Mouse (Mus musculus) cerebellum, adult 2 months (tissue): Measurements from ENCODE around the gene Olfr569. TPM values are rescaled to one million over a fixed set of nuclear protein-coding genes. Genes with fewer than 3 reads are reported as not detected.

Experiments
- DNase-seq, 2 experiments: peaks; one replicate each; pipeline ENCODE4 v3.0.0; 2021
- H3K27ac ChIP-seq: fragments of 200-500 bp; 2 replicates; pipeline ENCODE4 v1.5.1; 2012; ENCODE audit warnings: low read length, control low read depth, inconsistent platforms; ENCODE audit not compliant: insufficient read depth
- H3K27me3 ChIP-seq: fragments of 200-500 bp; 2 replicates; pipeline ENCODE4 v1.6.1; 2012; ENCODE audit warnings: inconsistent platforms, mild to moderate bottlenecking, low read length, moderate library complexity; ENCODE audit not compliant: control insufficient read depth, insufficient read depth
- H3K4me1 ChIP-seq: fragments of 200-500 bp; 2 replicates; pipeline ENCODE4 v1.6.1; 2011; ENCODE audit warnings: low read length; ENCODE audit not compliant: control insufficient read depth, insufficient read depth
- H3K4me3 ChIP-seq: fragments of 200-500 bp; replicated peaks from 2 replicates; pipeline ENCODE3; 2011; ENCODE audit warnings: mild to moderate bottlenecking, low read depth, low read length, control low read depth; ENCODE audit not compliant: insufficient read depth
- CTCF ChIP-seq: fragments of 200-500 bp; IDR thresholded peaks from 2 replicates; pipeline ENCODE4 v1.5.1; 2011; ENCODE audit warnings: low read depth, mild to moderate bottlenecking, control low read depth, low read length, moderate library complexity, borderline replicate concordance; ENCODE audit not compliant: insufficient read depth
- POLR2A ChIP-seq: fragments of 200-500 bp; IDR thresholded peaks from 2 replicates; pipeline ENCODE4 v1.6.1; 2011; ENCODE audit warnings: low read length, control low read depth, borderline replicate concordance; ENCODE audit not compliant: insufficient read depth
- WGBS: fragments of 180-500 bp; shearing (Covaris S2); methylation state at CpG from one replicate; pipeline ENCODE4 v1.1.7; 2018; 5-methylcytosine and 5-hydroxymethylcytosine counted together
- polyA plus RNA-seq: library from polyadenylated mRNA; depleted of rRNA; stranded (reverse); fragments of >200 nt; gene quantifications from 2 replicates; pipeline ENCODE4 v1.2.3, GENCODE M21; 2012; rRNA removed

Gene Olfr569
- polyA plus RNA-seq, result not detected in 2 replicates

DNA sequence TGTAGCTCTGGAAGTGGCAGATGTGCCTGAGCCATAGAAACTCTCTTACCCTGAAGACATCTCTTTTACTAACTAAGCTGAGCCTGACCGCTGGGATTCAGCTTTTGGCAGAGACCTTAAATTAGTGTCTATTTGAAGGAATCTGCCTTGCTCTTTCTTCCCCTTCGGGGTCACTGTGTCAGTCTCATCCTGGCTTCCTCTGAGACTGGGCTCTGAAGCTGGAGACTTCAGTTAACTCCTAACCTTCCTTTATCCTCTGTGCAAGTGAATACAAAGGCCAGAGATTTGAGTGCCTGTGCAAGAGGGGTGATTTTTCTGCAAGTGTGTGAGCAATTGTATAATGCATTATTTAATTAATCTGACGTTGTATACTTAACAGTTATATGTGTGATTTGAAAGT, at the start of gene Olfr569:
Gene Olfr569 (minus strand): TSS at position 101 of the 400 bp plus-strand sequence.
- no peak for TF ChIP-seq POLR2A
- no peak for TF ChIP-seq CTCF
- no peak for DNase-seq
- 59% methylated on average over 3 of the region's 3 CpGs for WGBS
- no peaks in the 10 kb centered on the region for H3K27me3 ChIP-seq
- H3K27ac ChIP-seq, result no peak within 1 kb of the TSS
- no peaks in the 10 kb centered on the region for H3K4me1 ChIP-seq
- no peak within 1 kb of the TSS for H3K4me3 ChIP-seq

DNA sequence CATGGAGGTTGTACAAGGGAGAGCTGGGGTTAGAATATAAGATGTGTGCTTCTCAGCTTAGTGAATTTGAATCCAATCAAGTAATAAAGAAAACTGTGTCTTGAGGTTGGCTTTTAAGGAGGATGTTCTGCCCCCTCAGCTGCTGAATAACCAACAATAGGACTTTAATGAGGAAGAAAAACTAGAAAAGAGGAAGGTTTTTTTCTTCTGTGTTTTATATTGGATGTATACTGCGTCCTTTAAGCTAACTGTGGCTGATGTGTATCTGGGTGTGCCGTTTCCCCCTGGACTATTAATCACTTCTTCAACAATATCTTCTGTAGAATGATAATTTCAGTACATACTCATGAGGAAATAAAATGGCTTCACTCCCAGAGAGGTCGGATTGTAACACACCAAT, 36.4 kb upstream of the Olfr569 start:
- DNase-seq, result no peak
- H3K4me3 ChIP-seq, result no peak overlapping the region
- no peaks in the 10 kb centered on the region for H3K27me3 ChIP-seq
- H3K27ac ChIP-seq, result no peak overlapping the region
- no peak for TF ChIP-seq CTCF
- no peak for TF ChIP-seq POLR2A
- WGBS, result 62% methylated on average over 3 of the region's 3 CpGs
- H3K4me1 ChIP-seq, result no peaks in the 10 kb centered on the region

DNA sequence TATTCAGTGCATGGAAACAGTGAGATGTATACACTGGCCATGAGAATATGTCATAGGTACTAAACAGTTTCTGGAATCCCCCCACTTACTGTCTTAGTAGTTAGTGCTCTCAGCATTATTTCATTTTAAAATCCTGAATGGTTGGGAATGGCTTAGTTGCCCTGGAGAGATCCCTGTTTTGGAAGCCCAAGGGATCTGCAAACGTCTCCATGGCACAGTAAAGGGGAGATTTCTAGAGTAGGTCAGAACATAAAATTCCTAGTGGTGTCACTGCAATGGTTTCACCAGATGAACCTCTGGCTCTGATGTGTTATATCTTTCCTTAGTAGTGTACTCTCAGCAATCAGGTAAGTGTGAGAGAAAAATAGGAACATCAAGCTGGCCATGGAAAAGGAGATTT, 33.4 kb upstream of the Olfr569 start, which contains the start of gene Olfr572:
Gene Olfr572 (plus strand): TSS at position 301 of the 400 bp plus-strand sequence.
- no peak for DNase-seq
- TF ChIP-seq POLR2A (no peak), CTCF (no peak)
- no peaks in the 10 kb centered on the region for H3K4me1 ChIP-seq
- H3K4me3 ChIP-seq, result no peak within 1 kb of the TSS
- 49% methylated on average over 1 of the region's 1 CpGs for WGBS
- no peak within 1 kb of the TSS for H3K27ac ChIP-seq
- no peaks in the 10 kb centered on the region for H3K27me3 ChIP-seq

DNA sequence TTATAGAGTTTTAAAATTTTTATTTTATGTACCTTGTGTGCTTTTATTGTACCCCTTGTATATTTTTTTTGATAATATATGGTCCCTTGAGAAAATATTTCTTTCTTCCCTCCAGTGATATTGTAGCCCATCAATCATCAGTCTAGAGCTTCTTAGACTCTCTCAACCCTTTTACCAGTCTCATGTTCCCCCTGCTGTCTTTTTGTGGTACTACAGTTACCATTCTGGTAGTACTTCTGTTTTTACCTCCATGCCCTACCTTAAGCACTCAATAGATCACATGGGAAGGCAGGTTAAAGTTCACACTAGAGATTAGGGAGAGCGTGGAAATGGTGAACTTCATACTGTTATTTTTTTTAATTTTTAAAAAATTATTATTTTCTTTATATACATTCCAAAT, 28.9 kb upstream of the Olfr569 start:
- Histone ChIP-seq H3K4me3 (no peak overlapping the region), H3K27ac (no peak overlapping the region), H3K4me1 (no peaks in the 10 kb centered on the region), H3K27me3 (no peaks in the 10 kb centered on the region)
- peak in 1 of 2 experiments; percentile 8 for DNase-seq
- 8% methylated on average over 1 of the region's 1 CpGs for WGBS
- no peak for TF ChIP-seq POLR2A
- no peak for TF ChIP-seq CTCF

DNA sequence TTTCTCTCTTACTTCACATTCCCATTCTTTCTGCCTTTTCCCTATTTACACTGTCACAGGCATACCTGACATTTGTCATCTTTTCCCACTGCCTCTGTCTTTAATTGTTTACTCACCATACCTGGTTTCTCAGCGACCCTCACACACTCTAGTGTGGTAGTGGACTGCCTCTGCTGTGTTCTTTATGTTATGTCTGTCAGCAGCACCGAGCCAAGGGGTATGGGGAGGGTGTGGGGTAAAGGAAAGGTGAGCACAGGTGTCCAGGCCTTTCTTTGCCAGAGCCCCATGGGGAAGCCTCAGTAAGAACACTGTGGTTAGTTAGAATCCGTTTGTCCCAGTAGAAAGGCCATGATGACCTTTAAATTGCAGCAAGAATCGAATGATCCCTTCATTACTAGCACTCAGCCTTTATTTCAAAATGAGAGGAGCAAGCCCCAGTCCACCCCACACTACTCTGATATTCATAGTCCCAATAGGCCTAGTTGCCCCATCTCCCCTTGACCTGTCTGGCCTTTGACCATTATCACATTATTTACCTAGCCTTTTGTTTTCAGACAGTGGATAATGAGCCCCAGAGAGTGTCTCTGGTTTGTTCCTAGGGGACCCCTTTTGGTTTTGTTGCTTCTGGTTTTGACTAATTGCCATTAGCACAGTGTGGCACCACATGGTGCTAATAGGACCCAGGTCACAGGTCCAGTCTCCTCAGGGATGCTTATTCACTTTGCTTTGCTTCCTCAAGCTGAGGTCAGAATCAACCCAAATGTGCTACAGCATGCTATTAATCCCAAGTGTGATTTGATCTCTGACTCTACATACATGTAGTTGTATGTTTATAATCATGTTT, 26.6 kb upstream of the Olfr569 start, which contains the start of gene Olfr571:
Gene Olfr571 (minus strand): TSS at position 505 of the 844 bp plus-strand sequence.
- no peak for DNase-seq
- Histone ChIP-seq H3K4me3 (no peak within 1 kb of the TSS), H3K27me3 (no peaks in the 10 kb centered on the region), H3K27ac (no peak within 1 kb of the TSS), H3K4me1 (no peaks in the 10 kb centered on the region)
- TF ChIP-seq CTCF, result no peak
- TF ChIP-seq POLR2A, result no peak
- WGBS, result 71% methylated on average over 4 of the region's 4 CpGs

DNA sequence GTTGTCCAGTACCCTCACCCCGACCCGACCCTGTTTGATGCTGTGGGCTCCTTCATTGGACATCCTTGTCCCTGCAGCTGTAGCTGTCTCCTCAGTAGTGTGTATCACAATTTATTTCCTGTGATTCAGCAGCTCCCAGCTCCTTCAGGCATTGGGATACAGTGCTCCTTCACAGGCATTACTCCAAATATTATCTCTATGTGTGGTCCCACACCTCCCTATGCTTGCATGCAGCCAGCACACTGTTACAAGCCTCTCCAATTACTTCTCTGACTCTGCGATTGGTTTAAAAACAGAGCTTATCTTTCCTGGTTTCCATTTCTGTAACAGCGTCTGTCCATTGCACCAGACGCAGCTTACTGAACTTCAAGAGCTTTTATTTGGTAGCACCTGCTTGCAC, 25.7 kb upstream of the Olfr569 start:
- no peak for TF ChIP-seq POLR2A
- no peak for TF ChIP-seq CTCF
- 78% methylated on average over 5 of the region's 5 CpGs for WGBS
- H3K4me1 ChIP-seq, result no peaks in the 10 kb centered on the region
- no peak overlapping the region for H3K4me3 ChIP-seq
- H3K27me3 ChIP-seq, result no peaks in the 10 kb centered on the region
- no peak overlapping the region for H3K27ac ChIP-seq
- DNase-seq, result no peak

DNA sequence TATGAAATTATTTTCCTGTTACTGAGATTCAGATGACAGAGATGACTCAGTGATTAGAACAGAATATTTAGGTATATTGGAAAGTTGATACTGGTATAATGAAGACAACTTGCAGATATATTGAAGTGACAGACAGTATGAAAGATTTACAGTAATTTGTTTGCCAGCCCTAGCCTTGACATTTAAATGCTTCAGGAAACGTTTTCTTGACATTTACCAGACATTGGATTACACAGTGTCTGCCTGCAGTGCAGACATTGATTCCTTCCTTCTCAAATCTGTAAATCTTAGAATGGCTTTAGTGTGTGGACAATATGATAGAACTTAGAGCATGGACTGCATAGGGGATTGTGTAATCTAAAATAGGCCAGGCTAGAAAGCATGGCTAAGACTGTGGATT, 24.6 kb upstream of the Olfr569 start:
- 55% methylated on average over 1 of the region's 1 CpGs for WGBS

DNA sequence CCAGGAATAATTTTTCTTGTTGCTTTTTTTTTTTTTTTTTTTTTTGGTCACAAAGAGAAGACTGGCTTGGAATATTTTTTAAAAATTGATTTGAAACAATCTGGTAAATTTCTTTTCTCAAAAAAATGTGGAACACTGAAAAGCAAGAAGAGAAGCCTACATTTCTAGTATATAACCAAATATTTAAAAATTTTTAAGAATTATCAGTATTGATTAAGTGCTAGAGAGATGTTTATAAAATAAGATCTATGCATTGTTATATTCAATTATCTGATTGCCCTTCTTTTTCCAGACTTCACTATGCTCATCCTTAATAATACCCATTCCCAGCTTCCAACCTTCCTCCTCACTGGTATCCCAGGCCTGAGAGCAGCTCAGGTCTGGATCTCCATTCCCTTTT, 13.9 kb downstream of the Olfr569 start, which contains the start of gene Olfr568:
Gene Olfr568 (plus strand): TSS at position 301 of the 400 bp plus-strand sequence.
- no peak for DNase-seq
- TF ChIP-seq POLR2A (no peak), CTCF (no peak)
- Histone ChIP-seq H3K4me3 (no peak within 1 kb of the TSS), H3K27me3 (no peaks in the 10 kb centered on the region), H3K4me1 (no peaks in the 10 kb centered on the region), H3K27ac (no peak within 1 kb of the TSS)

More for the DNA sequence above, 24.6 kb upstream of the Olfr569 start:
- Histone ChIP-seq H3K4me3 (no peak overlapping the region), H3K4me1 (no peaks in the 10 kb centered on the region), H3K27me3 (no peaks in the 10 kb centered on the region), H3K27ac (no peak overlapping the region)
- no peak for TF ChIP-seq CTCF
- no peak for TF ChIP-seq POLR2A
- DNase-seq, result no peak
